In the genomic region with DNA sequence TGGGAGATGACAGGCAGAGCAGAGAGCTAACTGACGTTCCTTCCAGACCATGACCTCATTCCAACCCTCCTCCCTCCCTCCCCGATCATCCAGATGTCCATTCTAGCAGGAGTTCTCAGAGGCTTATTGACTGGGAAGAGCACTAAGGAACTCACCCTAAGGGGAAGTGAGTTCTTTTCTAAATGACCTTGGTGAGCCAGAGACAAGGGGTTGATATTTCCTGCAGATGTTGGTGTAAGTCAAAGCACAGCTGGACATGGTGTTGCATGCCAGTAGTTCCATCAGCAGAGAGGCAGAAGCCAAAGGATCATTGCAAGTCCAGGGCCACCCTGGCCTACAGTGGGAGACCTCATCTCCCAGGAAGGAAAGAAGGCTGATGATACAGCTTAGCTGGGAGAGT, we compare ENCODE assay signal across 18 mouse cellular contexts. TPM values are rescaled to one million over a fixed set of nuclear protein-coding genes. Genes with fewer than 3 reads are reported as not detected.
DNase-seq lines count a peak whose midpoint lies in the region; ATAC-seq and TF ChIP-seq lines count a peak whose summit lies in the region.
"Had no signal": no experiment of that assay in that cellular context is flagged by ENCODE, and none has a peak within 500 bp of the region (broad histone marks: within the 10 kb centered on the region; RNA-seq: fewer than 3 reads in every experiment).

No protein-coding gene starts in this region.

- H3K27me3 ChIP-seq in lung, postnatal 0 days (replicated peaks; ENCODE audit: insufficient read depth, low read length) = no peaks in the 10 kb centered on the region
- H3K27me3 ChIP-seq: heart, embryonic 13.5 days; midbrain, embryonic 15.5 days had no signal

- H3K36me3 ChIP-seq in lung, postnatal 0 days (ENCODE audit: insufficient read depth, low read length) = no peaks in the 10 kb centered on the region
- H3K36me3 ChIP-seq: midbrain, embryonic 15.5 days had no signal

- 35% methylated on average over 2 of the region's 2 CpGs for WGBS in lung, postnatal 0 days
- WGBS in lung, adult 2 months = 34% methylated on average over 2 of the region's 2 CpGs

- no peaks in the 10 kb centered on the region for H3K9me3 ChIP-seq in lung, postnatal 0 days (ENCODE audit: low read length)
- H3K9me3 ChIP-seq: heart, embryonic 13.5 days; midbrain, embryonic 15.5 days had no signal

- H3K9ac ChIP-seq in lung, postnatal 0 days (replicated peaks; ENCODE audit: low read depth) = no peak overlapping the region
- H3K9ac ChIP-seq: heart, embryonic 13.5 days; lung, embryonic 14.5 days; midbrain, embryonic 15.5 days had no signal

- no peaks in the 10 kb centered on the region for H3K4me1 ChIP-seq in lung, postnatal 0 days (ENCODE audit: insufficient read depth, low read depth, low read length)
- H3K4me1 ChIP-seq in lung, adult 2 months (ENCODE audit: control insufficient read depth, insufficient read depth, low read length) = peaks cover 5% of the 10 kb centered on the region

- no peak for TF ChIP-seq CTCF in lung, postnatal 0 days (IDR thresholded peaks at IDR 0.05)
- TF ChIP-seq CTCF in lung, adult 2 months (IDR thresholded peaks at IDR 0.05; ENCODE audit: insufficient read depth, low read length) = no peak

- no peak overlapping the region for H3K27ac ChIP-seq in lung, postnatal 0 days (ENCODE audit: low read length)
- H3K27ac ChIP-seq: heart, embryonic 13.5 days; hindbrain, postnatal 0 days; midbrain, embryonic 15.5 days had no signal

- H3K4me3 ChIP-seq in lung, postnatal 0 days (ENCODE audit: low read depth, low read length) = no peak overlapping the region
- H3K4me3 ChIP-seq in lung, adult 2 months (replicated peaks; ENCODE audit: extremely low read depth, low read depth, low read length) = no peak overlapping the region
- H3K4me3 ChIP-seq: heart, embryonic 13.5 days; midbrain, embryonic 15.5 days had no signal

- ATAC-seq in lung, postnatal 0 days = peak; percentile 9; the same call in 1 of the 2 replicates
- ATAC-seq: hindbrain, postnatal 0 days; midbrain, embryonic 15.5 days had no signal

- DNase-seq in lung, postnatal 0 days (ENCODE audit: low spot score) = peak; percentile 30
- DNase-seq in lung, adult 2 months = no peak
- DNase-seq in gastrocnemius, postnatal 14 days = peak; percentile 62
- peak; percentile 51 for DNase-seq in heart, postnatal 4 days
- no peak for DNase-seq in urinary bladder, postnatal 36 days (ENCODE audit: low spot score in 2 of 2)
- DNase-seq in cerebellum, adult 9-11 months = no peak
- no peak for DNase-seq in T-cell, adult 2 months (ENCODE audit: low spot score)
- DNase-seq: adrenal gland, postnatal 36 days; cerebellum, postnatal 25 days; kidney, postnatal 14 days; liver; lung, embryonic 14.5 days; right cerebral cortex, postnatal 4 days; thymus, postnatal 14 days had no signal

- intact Hi-C loops in gastrocnemius, postnatal 14 days (cut with DNase I; ENCODE audit: low total_unique reads) = loop anchor here (5.0 kb wide), 1 partner anchor 34 kb away; a partner anchor contains a TSS

- H3K4me2 ChIP-seq in lung, postnatal 0 days (replicated peaks; ENCODE audit: low read depth, low read length) = no peak overlapping the region
- H3K4me2 ChIP-seq: heart, embryonic 13.5 days; lung, embryonic 14.5 days; midbrain, embryonic 15.5 days had no signal

- TF ChIP-seq EP300 in lung, postnatal 0 days (IDR thresholded peaks at IDR 0.05) = no peak

- no peak for TF ChIP-seq POLR2A in lung, adult 2 months (IDR thresholded peaks at IDR 0.05; ENCODE audit: borderline replicate concordance, extremely low read depth, low read depth, low read length)

RNA-seq across cellular contexts. Expression of a gene that starts 22.6 kb away (rescaled TPM):
- 7.1 and 8.7 TPM in 2 replicates for polyA plus RNA-seq in lung, postnatal 0 days (2015; fragmentation: Nextera tagmentation; extraction: Ambion mirVana)
- polyA plus RNA-seq in lung, adult 2 months (2012; rRNA removed) = 3.3 and 3.7 TPM in 2 replicates
- 1 to 10 TPM; 3.9 to 4.8 TPM for total RNA-seq in gastrocnemius, postnatal 14 days (2021)
- total RNA-seq in heart, postnatal 4 days (2021) = 10 to 100 TPM; 16.3 to 17.2 TPM

RNA-seq across cellular contexts. Expression of a gene that starts 33.2 kb away (rescaled TPM):
- polyA plus RNA-seq in lung, postnatal 0 days (2015; fragmentation: Nextera tagmentation; extraction: Ambion mirVana) = 35.6 and 36.9 TPM in 2 replicates
- polyA plus RNA-seq in lung, adult 2 months (2012; rRNA removed) = 253 and 275 TPM in 2 replicates
- 100 to 1,000 TPM; 451 to 486 TPM for total RNA-seq in gastrocnemius, postnatal 14 days (2021)
- 100 to 1,000 TPM; 282 to 291 TPM for total RNA-seq in heart, postnatal 4 days (2021)

RNA-seq across cellular contexts. Expression of a gene that starts 48.6 kb away (rescaled TPM):
- polyA plus RNA-seq in lung, postnatal 0 days (2015; fragmentation: Nextera tagmentation; extraction: Ambion mirVana) = 10.3 and 13.1 TPM in 2 replicates
- 0.17 and 3.1 TPM in 2 replicates for polyA plus RNA-seq in lung, adult 2 months (2012; rRNA removed)
- not detected for total RNA-seq in gastrocnemius, postnatal 14 days (2021)
- 1 to 10 TPM in 1 of 2 experiments, under 1 TPM in 1; 0.50 to 1.0 TPM for total RNA-seq in heart, postnatal 4 days (2021)
- total RNA-seq: left cerebral cortex, postnatal 25 days had no signal
- polyA plus RNA-seq: lung, embryonic 14.5 days; midbrain, embryonic 15.5 days had no signal

Comparison
In these comparisons a context has a peak if more than half of its experiments do, and no peak if none do; other contexts are left out.
1. DNase-seq: peak in lung, postnatal 0 days (single experiment), gastrocnemius, postnatal 14 days (single experiment) and heart, postnatal 4 days (single experiment); none in lung, adult 2 months (single experiment), urinary bladder, postnatal 36 days (0 of 2), cerebellum, adult 9-11 months (single experiment) and T-cell, adult 2 months (single experiment).